Mouse (Mus musculus): ENCODE results near the gene Klk1. TPM values are rescaled to one million over a fixed set of nuclear protein-coding genes. Genes with fewer than 3 reads are reported as not detected.

The Klk1 gene
- polyA plus RNA-seq, 1 experiment from 2014 or later: not detected

DNA sequence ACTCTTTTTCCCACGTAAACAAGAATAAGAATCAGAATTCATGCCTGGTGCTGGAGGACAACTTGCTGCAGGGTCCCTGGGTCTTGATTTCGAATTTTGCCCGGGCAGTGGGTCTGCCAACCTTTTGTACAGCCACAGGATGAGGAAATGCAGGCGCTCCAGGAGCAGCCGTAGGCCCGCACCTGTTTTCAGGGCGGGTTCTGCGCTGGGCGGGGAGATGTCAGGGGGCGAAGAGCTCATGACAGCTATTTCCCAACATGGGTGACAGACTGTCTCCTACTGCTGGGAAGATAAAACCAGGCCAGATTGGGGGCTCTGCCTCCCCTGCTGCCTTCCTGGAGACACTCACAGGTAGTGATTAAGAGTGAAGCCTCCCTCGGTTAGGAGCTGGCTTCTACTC is 48.9 kb downstream of the Klk1 start:
- no peaks in the 10 kb centered on the region for H3K4me1 ChIP-seq (replicated peaks)
- no peak overlapping the region for H3K4me3 ChIP-seq
- 21% methylated on average over 11 of the region's 11 CpGs for WGBS
- ATAC-seq (ENCODE audit: insufficient number of reproducible peaks, low FRiP score): no peak
- H3K4me2 ChIP-seq: no peak overlapping the region
- H3K27me3 ChIP-seq (replicated peaks): peaks cover 53% of the 10 kb centered on the region
- H3K9ac ChIP-seq: no peak overlapping the region
- H3K36me3 ChIP-seq: no peaks in the 10 kb centered on the region
- H3K27ac ChIP-seq (ENCODE audit: poor library complexity, severe bottlenecking): no peak overlapping the region
- H3K9me3 ChIP-seq (replicated peaks): no peaks in the 10 kb centered on the region

DNA sequence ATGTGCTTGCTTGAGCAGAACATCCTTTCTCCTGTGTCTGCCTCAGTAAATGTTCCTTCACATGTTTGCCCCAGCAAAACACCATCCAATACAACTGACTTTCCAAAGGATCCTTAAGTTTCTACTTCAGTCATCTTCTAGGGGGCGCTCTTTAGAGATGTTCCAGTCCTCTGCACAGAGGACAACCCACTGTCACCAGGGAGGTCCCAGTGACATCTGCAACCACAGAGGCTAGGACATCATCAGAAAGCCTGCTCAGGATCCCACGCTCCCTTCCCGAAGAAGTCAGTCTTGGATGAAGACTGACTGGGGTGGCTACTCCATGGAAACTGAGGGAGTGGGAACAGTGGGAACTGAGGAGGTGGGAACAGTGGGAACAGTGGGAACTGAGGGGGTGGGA is 50.4 kb downstream of the Klk1 start:
- H3K9ac ChIP-seq: no peak overlapping the region
- no peaks in the 10 kb centered on the region for H3K9me3 ChIP-seq (replicated peaks)
- ATAC-seq (ENCODE audit: insufficient number of reproducible peaks, low FRiP score): no peak
- H3K36me3 ChIP-seq: no peaks in the 10 kb centered on the region
- H3K4me1 ChIP-seq (replicated peaks): no peaks in the 10 kb centered on the region
- 61% methylated on average over 3 of the region's 3 CpGs for WGBS
- H3K4me3 ChIP-seq: no peak overlapping the region
- no peak overlapping the region for H3K4me2 ChIP-seq
- no peak overlapping the region for H3K27ac ChIP-seq (ENCODE audit: poor library complexity, severe bottlenecking)
- H3K27me3 ChIP-seq (replicated peaks): peaks cover 45% of the 10 kb centered on the region

DNA sequence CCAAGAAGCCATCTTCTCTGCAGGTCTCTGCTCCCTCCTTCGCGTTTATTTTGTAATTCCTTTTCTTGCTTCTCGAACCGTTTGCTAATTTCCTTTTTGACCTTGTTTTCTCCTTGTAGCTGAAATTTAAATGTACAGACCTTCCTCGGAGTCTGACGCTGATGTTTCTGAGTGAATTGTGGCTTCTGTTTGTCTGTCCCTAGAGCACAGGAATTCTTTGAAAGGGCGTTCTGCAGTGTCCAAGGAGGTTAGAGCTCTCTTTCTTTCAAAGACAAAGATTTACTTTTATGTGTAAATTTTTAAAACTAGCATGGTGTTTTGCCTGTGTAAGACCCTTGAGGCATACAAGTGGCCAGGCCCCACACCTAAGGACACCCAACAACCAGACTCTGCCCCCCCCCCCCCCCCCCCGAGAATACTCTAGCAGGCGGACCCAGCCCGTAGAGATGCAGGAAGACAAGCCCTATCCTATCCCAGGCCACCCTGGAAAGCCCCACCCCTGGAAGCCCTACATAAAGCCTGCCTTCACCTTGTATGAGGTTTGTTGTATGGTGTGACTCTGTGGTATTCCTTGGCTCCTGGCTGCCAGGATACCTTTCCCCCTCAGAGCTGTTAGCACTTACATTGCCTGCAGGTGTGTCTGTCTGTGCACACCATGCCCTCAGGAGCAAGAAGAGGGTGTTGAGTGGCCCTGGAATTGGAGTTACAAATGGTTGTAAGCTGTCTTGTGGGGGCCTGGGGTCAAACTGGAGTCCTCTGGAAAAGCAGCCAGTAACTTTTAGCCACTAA is 51.5 kb downstream of the Klk1 start:
- H3K27me3 ChIP-seq (replicated peaks): peaks cover 45% of the 10 kb centered on the region
- H3K27ac ChIP-seq (ENCODE audit: poor library complexity, severe bottlenecking): no peak overlapping the region
- WGBS: 71% methylated on average over 9 of the region's 10 CpGs
- H3K9ac ChIP-seq: no peak overlapping the region
- no peak overlapping the region for H3K4me2 ChIP-seq
- H3K36me3 ChIP-seq: no peaks in the 10 kb centered on the region
- H3K4me3 ChIP-seq: no peak overlapping the region
- no peak for ATAC-seq (ENCODE audit: insufficient number of reproducible peaks, low FRiP score)
- H3K9me3 ChIP-seq (replicated peaks): no peaks in the 10 kb centered on the region
- H3K4me1 ChIP-seq (replicated peaks): no peaks in the 10 kb centered on the region

DNA sequence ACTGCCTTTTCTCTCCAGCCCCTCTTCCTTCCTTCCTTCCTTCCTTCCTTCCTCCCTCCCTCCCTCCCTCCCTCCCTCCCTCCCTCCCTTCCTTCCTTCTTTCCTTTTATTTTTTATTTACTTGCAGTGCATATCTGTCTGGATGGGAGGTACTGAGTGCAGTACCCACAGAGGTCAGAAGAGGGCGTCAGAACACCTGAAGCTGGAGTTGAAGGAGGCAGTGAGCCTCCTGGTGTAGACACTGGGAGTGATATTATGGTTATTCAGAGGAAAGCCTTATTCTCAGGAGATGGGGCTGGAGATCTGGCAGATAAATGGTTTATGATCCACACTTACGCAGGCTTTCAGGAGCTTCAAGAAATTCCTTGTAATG is 52.1 kb downstream of the Klk1 start:
- H3K9me3 ChIP-seq (replicated peaks): no peaks in the 10 kb centered on the region
- H3K27ac ChIP-seq (ENCODE audit: poor library complexity, severe bottlenecking): no peak overlapping the region
- WGBS: 44% methylated on average over 2 of the region's 2 CpGs
- H3K36me3 ChIP-seq: no peaks in the 10 kb centered on the region
- peaks cover 39% of the 10 kb centered on the region for H3K27me3 ChIP-seq (replicated peaks)
- ATAC-seq (ENCODE audit: insufficient number of reproducible peaks, low FRiP score): no peak
- no peak overlapping the region for H3K4me3 ChIP-seq
- H3K4me2 ChIP-seq: no peak overlapping the region
- H3K9ac ChIP-seq: no peak overlapping the region
- no peaks in the 10 kb centered on the region for H3K4me1 ChIP-seq (replicated peaks)

Other genes starting within 250 kb of the Klk1 start
- not detected in 2 replicates for gene Klk1b9, start 249.3 kb upstream of the Klk1 start, polyA plus RNA-seq (2016; fragmentation: Nextera tagmentation; extraction: Ambion mirVana)
- not detected in 2 replicates for gene Klk1b11, start 229.5 kb upstream of the Klk1 start, polyA plus RNA-seq (2016; fragmentation: Nextera tagmentation; extraction: Ambion mirVana)
- gene Klk1b26, start 213.2 kb upstream of the Klk1 start, polyA plus RNA-seq (2016; fragmentation: Nextera tagmentation; extraction: Ambion mirVana): not detected in 2 replicates
- gene Klk1b27, start 173.1 kb upstream of the Klk1 start, polyA plus RNA-seq (2016; fragmentation: Nextera tagmentation; extraction: Ambion mirVana): not detected in 2 replicates
- gene Klk1b21, start 123.0 kb upstream of the Klk1 start, polyA plus RNA-seq (2016; fragmentation: Nextera tagmentation; extraction: Ambion mirVana): not detected in 2 replicates
- gene Klk1b22, start 112.7 kb upstream of the Klk1 start, polyA plus RNA-seq (2016; fragmentation: Nextera tagmentation; extraction: Ambion mirVana): not detected in 2 replicates
- gene Klk1b16, start 88.6 kb upstream of the Klk1 start, polyA plus RNA-seq (2016; fragmentation: Nextera tagmentation; extraction: Ambion mirVana): not detected in 2 replicates
- gene Klk1b24, start 37.1 kb upstream of the Klk1 start, polyA plus RNA-seq (2016; fragmentation: Nextera tagmentation; extraction: Ambion mirVana): not detected in 2 replicates
- gene Klk1b3, start 27.2 kb upstream of the Klk1 start, polyA plus RNA-seq (2016; fragmentation: Nextera tagmentation; extraction: Ambion mirVana): not detected in 2 replicates
- not detected in 2 replicates for gene Klk1b4, start 17.9 kb upstream of the Klk1 start, polyA plus RNA-seq (2016; fragmentation: Nextera tagmentation; extraction: Ambion mirVana)
- gene Klk1b5, start 9.4 kb upstream of the Klk1 start, polyA plus RNA-seq (2016; fragmentation: Nextera tagmentation; extraction: Ambion mirVana): not detected in 2 replicates
- gene Gm36864, start 10.8 kb downstream of the Klk1 start, polyA plus RNA-seq (2016; fragmentation: Nextera tagmentation; extraction: Ambion mirVana): not detected in 2 replicates
- 1.2 and 1.6 TPM in 2 replicates for gene 1700028J19Rik, start 21.3 kb downstream of the Klk1 start, polyA plus RNA-seq (2016; fragmentation: Nextera tagmentation; extraction: Ambion mirVana)
- gene 2410002F23Rik, start 21.4 kb downstream of the Klk1 start, polyA plus RNA-seq (2016; fragmentation: Nextera tagmentation; extraction: Ambion mirVana): 99.8 and 109 TPM in 2 replicates
- not detected in 2 replicates for gene Acp4, start 32.0 kb downstream of the Klk1 start, polyA plus RNA-seq (2016; fragmentation: Nextera tagmentation; extraction: Ambion mirVana)
- gene Gm15517, start 36.1 kb downstream of the Klk1 start, polyA plus RNA-seq (2016; fragmentation: Nextera tagmentation; extraction: Ambion mirVana): not detected in 2 replicates
- gene Clec11a, start 81.5 kb downstream of the Klk1 start, polyA plus RNA-seq (2016; fragmentation: Nextera tagmentation; extraction: Ambion mirVana): 0.68 and 0.79 TPM in 2 replicates
- gene Shank1, start 84.9 kb downstream of the Klk1 start, polyA plus RNA-seq (2016; fragmentation: Nextera tagmentation; extraction: Ambion mirVana): 0.80 and 0.86 TPM in 2 replicates
- gene Syt3, start 158.7 kb downstream of the Klk1 start, polyA plus RNA-seq (2016; fragmentation: Nextera tagmentation; extraction: Ambion mirVana): 0.55 and 0.63 TPM in 2 replicates
- gene 1700008O03Rik, start 160.5 kb downstream of the Klk1 start, polyA plus RNA-seq (2016; fragmentation: Nextera tagmentation; extraction: Ambion mirVana): 0.40 and 0.94 TPM in 2 replicates
- 2.3 and 2.4 TPM in 2 replicates for gene Lrrc4b, start 203.7 kb downstream of the Klk1 start, polyA plus RNA-seq (2016; fragmentation: Nextera tagmentation; extraction: Ambion mirVana)
- gene Aspdh, start 240.0 kb downstream of the Klk1 start, polyA plus RNA-seq (2016; fragmentation: Nextera tagmentation; extraction: Ambion mirVana): 0.46 and 1.5 TPM in 2 replicates
- gene Josd2, start 242.6 kb downstream of the Klk1 start, polyA plus RNA-seq (2016; fragmentation: Nextera tagmentation; extraction: Ambion mirVana): 141 and 145 TPM in 2 replicates

All from heart, embryonic 12.5 days (tissue).